Mouse (Mus musculus): ENCODE data around the gene Paqr7.
A peak's percentile ranks its signal among the peaks of the same experiment; 100 is the strongest.

Paqr7 gene

DNA sequence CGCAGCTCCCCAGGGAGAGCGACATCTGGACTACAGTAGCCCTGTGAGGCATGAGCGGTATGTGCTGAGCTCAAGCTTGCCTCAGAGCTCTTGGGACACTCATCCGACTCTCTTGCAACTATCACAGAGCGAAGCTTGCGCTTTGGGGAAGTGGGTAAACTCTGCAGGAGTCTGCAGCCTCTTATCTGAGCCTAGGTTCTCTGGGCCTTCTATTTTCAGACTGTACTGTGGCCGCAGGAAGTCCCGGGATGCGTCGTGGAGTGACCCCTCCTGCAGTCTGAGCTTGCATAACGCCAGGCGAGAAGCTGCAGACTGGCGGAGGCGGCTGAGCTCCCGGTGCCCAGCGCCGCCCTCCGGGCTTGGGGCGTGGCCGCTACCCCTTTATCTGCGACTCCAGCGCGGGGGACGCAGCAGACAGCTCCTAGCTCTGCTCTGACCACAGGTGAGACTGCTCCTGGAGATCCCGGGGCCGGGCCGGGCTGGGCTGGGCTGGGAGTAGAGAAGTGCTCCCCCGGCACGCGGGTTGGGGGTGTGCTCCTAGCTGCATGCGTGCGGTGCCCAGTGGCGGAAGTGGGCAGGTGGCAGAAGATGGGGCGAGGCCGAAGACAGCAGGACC lies at the start of gene Paqr7:
Paqr7 (plus strand) TSS at position 103 of the 616 bp plus-strand sequence.
- DNase-seq: peak; percentile 90

DNA sequence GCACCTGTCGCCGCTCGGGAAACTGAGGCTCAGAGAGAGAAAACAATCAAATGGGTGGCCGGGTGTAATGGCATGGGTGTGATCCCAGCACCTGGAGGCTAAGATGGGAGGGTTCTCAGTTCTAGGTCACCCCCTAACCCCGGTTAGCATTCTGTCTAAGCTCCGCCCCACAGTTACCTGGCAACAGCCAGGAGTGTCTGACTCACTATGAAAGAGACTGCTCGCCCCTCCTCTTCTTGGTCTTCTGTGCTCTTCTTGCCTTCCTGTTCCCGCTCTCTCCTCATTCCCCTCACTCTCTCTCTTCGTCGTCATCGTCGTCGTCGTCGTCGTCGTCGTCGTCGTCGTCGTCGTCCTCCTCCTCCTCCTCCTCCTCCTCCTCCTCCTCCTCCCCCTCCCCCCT lies 48.5 kb upstream of the Paqr7 start:
- no peak for DNase-seq

DNA sequence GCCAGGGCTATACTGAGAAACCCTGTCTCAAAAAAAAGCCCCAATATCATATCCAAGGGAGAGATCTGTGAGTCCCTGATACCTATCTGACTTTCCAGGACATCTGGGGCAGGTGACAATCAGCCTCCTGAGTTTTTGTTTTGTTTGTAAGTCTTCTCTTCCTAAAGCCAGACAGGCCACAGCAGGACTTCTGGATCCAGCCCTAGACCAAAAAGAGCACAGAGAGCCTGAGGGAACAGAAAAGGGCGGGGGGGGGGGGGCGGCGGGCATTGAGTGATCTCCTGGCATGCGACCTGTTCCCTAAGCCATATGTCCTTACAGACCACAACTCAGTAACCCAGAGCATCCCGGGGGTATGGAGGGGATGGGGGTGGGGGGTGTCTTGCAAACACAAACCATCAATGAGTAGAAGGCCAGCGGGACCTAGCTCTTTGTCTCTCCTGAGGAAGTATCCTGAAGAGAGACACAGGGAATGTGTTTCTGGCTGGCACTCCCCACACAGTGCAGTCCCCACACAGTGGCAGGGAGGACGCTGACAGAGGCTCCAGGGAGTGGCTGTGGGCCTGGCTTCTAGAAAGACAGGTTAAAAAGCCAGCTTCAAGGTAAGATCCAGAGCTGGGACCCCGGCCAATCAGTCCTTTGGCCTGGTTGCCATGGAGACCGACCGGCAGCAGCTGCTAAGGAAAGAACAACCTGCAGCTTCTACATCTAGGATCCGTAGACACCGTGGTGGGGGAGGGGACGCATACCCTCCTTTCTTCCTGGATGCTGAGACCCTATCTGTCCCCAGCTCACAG lies 46.7 kb upstream of the Paqr7 start:
- DNase-seq: peak; percentile 48

GRCm38 (mm10) chr4:134450392-134451195 lies 45.9 kb upstream of the Paqr7 start:
- peak; percentile 57 for DNase-seq

- no peak for DNase-seq
Observed at GRCm38 (mm10) chr4:134451484-134451883, 45.0 kb upstream of the Paqr7 start.

DNA sequence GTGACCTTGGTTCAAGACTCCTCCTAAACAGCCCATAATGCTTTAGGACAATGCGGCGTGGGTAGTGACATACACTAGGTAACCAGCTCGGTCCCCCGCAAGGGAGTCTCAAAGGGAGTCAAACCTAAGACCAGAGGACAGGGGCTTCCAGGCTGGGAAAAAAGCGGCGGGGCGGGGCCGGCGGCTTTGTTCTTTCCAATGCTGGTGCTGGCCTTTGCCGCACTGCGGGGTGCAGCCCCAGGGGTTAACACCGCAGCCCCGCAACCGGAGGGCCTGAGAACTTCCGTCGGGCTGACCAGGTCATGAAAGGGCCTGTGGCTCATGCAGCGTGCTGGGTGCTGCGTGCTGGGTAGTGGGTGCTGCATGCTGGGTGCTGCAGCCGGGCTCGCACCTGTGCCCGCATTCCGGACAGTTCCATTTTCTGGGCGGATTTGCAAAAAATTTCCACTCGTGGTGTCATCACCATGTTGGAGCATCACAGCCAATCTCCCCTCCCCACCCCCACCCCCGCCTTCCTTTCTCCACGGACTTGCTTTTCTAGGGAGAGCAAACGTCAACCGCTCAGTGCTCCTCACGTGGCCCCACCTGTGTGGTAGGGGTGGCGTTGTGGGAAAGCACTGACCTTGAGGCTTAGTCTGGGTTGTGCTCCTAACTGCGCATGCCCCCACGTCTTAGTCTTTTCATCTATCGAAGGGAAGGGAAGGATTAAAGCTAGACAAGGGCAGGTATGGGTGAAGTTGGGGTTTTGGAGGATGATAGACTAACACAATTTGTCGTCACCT lies 42.7 kb upstream of the Paqr7 start:
- DNase-seq: no peak

DNA sequence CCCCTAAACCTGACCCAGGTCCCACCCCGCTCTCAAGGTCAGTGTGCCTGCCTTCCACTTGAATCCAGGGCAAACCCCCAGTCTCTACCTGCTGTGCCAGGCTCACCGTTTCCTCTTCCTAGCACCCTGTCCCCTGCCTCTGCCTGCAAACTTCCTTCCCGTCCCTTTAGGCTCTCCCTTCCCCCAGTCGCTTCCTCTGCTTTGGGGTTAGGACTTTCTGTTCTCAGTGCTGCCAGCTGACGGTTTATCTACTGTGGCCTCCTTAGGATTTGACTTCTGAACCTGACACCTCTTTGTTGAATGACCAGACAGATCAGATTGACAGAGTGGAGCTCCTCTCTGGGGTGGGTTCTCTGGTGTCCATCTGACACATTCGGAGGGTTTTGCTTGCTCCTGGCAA lies 41.2 kb upstream of the Paqr7 start:
- DNase-seq: no peak

GRCm38 (mm10) chr4:134457130-134457825 lies 39.2 kb upstream of the Paqr7 start:
- DNase-seq: no peak

- DNase-seq: no peak
Observed at GRCm38 (mm10) chr4:134458856-134459255, 37.6 kb upstream of the Paqr7 start.

GRCm38 (mm10) chr4:134460277-134460676 lies 36.2 kb upstream of the Paqr7 start:
- no peak for DNase-seq

DNA sequence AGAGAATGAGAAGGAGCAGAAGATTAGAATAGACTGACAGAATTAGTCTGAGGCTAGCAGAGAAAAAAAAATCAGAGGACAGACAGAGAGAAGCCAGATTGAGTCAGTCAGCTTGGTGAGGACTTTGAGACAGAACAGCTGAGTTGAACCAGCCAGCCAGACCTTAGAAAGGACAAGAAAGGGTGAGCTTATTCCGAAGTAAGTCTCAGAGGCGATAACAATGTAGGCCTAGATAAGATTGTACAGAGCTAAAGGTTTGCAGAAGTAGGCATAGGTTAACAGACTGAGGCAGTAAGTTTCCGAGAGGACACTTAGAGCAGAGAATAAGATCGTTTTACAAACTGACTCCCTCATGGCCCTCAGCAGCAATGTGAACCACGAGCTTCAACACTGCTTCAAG lies 35.2 kb upstream of the Paqr7 start:
- no peak for DNase-seq

DNA sequence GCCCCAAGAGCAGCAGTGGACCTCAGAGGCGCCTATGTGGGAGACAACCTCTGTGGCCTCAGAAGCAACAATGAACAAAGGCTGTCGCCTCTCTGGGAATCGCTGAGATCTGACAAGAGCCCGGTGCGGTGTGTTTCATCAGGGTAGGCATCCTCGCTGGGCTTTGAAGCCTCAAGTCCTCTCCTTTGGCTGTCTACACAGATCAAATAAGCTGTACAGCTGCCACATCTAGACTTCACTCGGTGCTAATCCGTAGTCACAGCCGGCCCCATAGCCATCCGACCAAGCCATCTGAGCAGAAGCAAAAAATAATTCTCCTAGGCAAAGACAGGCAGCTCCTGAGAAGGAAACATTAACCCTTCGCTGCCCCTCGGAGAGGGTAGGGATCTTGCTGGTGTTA lies 30.7 kb upstream of the Paqr7 start:
- no peak for DNase-seq

DNA sequence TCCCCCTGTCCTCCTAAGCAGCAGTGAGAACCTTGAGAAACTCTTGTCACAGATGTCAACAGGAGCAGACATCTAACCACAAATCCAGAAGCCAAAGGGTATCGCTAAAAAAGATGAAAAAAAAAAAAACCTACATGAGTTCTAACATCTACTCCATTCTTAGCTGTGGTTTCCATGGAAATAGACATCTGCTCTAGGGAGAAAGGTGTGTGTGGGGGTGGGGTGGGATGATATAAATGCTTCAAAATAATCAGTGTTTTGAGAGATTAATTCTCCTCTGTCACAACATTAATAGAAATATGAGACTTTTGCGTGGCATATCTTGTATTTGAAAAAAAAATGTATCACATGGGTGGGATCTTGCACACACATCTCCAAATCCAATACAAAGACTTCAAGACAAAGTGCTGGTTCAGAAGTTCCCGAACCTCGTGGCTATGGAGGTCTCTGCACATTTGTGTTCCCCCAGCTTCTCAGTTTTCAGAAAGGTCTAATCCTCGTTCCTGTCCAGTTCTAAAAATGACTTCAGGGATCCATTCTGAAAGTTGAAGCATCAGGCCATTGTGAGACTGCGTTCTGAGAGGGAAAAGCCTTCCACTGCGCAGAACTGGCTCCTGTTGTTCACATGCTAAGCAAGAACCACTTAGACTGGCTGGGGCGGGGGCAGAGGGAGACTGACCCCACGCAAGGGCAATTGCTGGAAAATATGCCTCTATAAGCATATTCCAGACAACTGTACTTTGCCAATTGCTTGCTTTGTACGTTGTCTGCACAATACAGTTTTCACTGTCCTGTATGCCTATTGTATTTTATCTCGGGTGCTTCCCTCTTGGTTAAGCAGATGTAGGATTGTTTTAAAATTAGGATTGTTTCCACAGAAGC lies 29.9 kb upstream of the Paqr7 start:
- DNase-seq: no peak

GRCm38 (mm10) chr4:134467435-134468214 lies 28.9 kb upstream of the Paqr7 start:
- no peak for DNase-seq

- peak; percentile 97 for DNase-seq
Observed at GRCm38 (mm10) chr4:134468215-134468575, 28.3 kb upstream of the Paqr7 start, which contains the start of gene Stmn1. Stmn1 (plus strand) TSS chr4:134468320.

- DNase-seq: peak; percentile 95
Observed at GRCm38 (mm10) chr4:134468578-134469266, 27.8 kb upstream of the Paqr7 start.

GRCm38 (mm10) chr4:134469341-134469796 lies 27.1 kb upstream of the Paqr7 start:
- DNase-seq: no peak

DNA sequence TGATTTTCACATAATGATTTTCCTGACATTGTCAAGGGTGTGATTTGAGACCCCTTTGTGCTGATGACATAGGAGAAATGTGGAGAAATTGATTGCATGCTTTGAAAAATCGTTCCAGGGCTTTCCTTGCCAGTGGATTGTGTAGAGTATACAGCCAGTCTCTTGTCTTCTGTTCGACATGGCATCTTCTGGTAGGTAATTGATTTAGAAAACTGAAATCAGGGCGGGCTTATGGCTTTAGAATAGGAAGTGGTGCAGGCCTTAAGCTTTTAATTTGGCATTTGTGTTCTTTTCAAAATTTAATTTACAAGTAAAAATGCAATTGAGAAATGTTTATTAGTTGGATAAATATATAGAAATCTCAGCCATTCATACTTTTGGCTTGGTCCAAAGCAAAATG lies 26.5 kb upstream of the Paqr7 start:
- no peak for DNase-seq

DNA sequence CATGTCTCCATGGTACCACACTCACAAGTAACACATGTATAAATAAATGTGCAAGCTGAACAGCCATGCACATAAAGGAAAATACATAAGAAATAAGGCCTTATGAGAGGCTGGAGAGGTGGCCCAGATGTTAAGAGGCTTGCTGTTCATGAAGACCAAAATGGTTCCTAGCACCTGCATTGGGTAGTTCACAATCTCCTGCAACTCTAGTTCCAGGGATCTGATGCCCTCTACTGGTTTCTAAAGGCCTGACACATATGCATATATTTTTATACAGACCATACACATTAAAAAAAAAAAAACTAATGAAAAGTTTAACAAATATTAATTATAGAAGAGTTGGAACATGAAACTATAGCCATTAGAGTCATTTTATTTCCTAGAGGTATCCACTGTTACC lies 25.0 kb upstream of the Paqr7 start:
- no peak for DNase-seq

DNA sequence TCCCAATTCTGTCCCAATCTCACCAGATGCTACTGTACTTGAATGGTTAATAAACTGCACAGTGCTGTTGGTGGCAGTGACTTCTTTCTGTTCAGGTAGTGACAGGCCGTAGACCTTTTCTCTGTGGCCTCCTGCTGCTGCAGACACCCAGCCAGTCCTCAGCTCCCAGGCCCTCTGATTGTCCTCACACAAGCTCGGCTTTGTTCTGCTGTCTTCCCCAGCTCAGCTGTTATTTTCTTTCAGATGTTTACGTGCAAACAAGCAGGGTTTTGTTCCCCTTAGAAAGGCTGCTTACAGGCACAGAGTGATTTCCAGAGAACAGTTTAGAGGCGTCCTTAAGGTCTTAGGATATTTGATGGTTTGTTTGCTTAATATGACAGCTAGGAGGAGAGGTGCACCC lies 22.7 kb upstream of the Paqr7 start:
- no peak for DNase-seq

Data from layer of hippocampus, adult 9-11 months (tissue).